Mouse (Mus musculus) bone marrow, adult 2 months (tissue): Measurements from ENCODE around the gene Lypd4.

Experiments used
- CTCF ChIP-seq: fragments of 200-500 bp; IDR thresholded peaks from 2 replicates; pipeline ENCODE4 v1.5.1; 2011; ENCODE audit warnings: low read length, control low read depth; ENCODE audit not compliant: control insufficient read depth, insufficient read depth
- POLR2A ChIP-seq: fragments of 200-500 bp; IDR thresholded peaks from 2 replicates; pipeline ENCODE4 v1.6.1; 2011; ENCODE audit warnings: low read depth, mild to moderate bottlenecking, control low read depth, low read length, borderline replicate concordance; ENCODE audit not compliant: control insufficient read depth

DNA sequence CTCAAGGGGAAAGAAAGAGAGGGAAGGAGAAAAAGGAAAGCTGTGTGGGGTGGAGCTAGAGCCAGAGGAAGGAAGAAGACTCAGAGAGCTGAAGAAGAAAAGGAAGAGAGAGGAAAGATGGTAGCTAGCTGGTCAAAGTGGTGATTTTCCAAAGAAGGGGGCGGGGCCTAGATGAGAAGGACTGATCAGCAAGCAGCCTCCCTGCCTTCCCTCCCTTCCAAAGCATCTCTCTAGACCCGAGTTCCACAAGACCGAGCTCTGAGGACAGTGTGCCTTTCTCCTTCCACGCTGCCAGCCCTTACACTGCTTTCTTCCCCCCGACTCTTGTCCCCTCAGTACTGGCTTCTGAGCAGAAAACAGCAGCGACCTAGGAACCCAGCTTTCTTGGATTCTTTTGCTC lies 5.6 kb downstream of the Lypd4 start:
- no peak for TF ChIP-seq POLR2A
- no peak for TF ChIP-seq CTCF
